Mouse (Mus musculus) gastrocnemius, adult 8-10 months (tissue): ENCODE data around the gene Olfr1321. TPM values are rescaled to one million over a fixed set of nuclear protein-coding genes. Genes with fewer than 3 reads are reported as not detected.

Experiments used
- DNase-seq, 2 experiments: peaks; one replicate each; pipeline ENCODE4 v3.0.0; 2022; ENCODE audit warnings: low spot score in 2 of 2
- total RNA-seq, 4 experiments: library from RNA; stranded (reverse); gene quantifications; 2 replicates each; pipeline ENCODE4 v1.2.4; 2022

Gene Olfr1321
- not detected for total RNA-seq

- no peak for DNase-seq
Observed at GRCm38 (mm10) chrX:49734959-49735358, at the start of gene Olfr1321. Gene Olfr1321 (minus strand): TSS chrX:49735059.

GRCm38 (mm10) chrX:49770828-49771227 lies 36.0 kb upstream of the Olfr1321 start:
- no peak for DNase-seq

GRCm38 (mm10) chrX:49745192-49745591 lies 10.3 kb upstream of the Olfr1321 start:
- no peak for DNase-seq

Other genes starting within 250 kb of the Olfr1321 start
- not detected for gene Olfr1320, start 62.7 kb downstream of the Olfr1321 start, total RNA-seq
- 1 to 10 TPM in 1 of 4 experiments, under 1 TPM in 3; 0.56 to 1.1 (median 0.77) TPM for gene Igsf1, start 62.7 kb upstream of the Olfr1321 start, total RNA-seq
- gene Olfr1322, start 156.4 kb upstream of the Olfr1321 start, total RNA-seq: not detected